Mouse (Mus musculus) adrenal gland, adult 2 months (tissue): Measurements from ENCODE around the gene Mms19. TPM values are rescaled to one million over a fixed set of nuclear protein-coding genes. Genes with fewer than 3 reads are reported as not detected.
"Not testable (repeated sequence)": the region's sequence is repeated elsewhere in the genome, so short reads cannot be mapped to it uniquely, and the experiment has no call there.

Source experiments
- DNase-seq: peaks from one replicate; pipeline ENCODE4 v3.0.0; 2021
- polyA plus RNA-seq: library from polyadenylated mRNA; depleted of rRNA; stranded (reverse); fragments of >200 nt; gene quantifications from 2 replicates; pipeline ENCODE4 v1.2.3, GENCODE M21; 2012
- total RNA-seq, 2 experiments: library from RNA; stranded (reverse); gene quantifications; 2 replicates each; pipeline ENCODE4 v1.2.3; 2021

Gene Mms19
- total and polyA plus RNA-seq, 3 experiments = 15.9 to 49.2 (median 22.0) TPM

GRCm38 (mm10) chr19:41933179-41934086 is 47.5 kb downstream of the Mms19 start, which contains the start of the genes Exosc1 and Zdhhc16:
Gene Exosc1, minus strand, starts transcription at chr19:41933423.
Gene Zdhhc16, plus strand, starts transcription at chr19:41933480.
- peak; percentile 99 for DNase-seq

- no peak for DNase-seq
Observed at GRCm38 (mm10) chr19:41932686-41933085, 48.3 kb downstream of the Mms19 start.

- no peak for DNase-seq
Observed at GRCm38 (mm10) chr19:41920412-41921067, 60.4 kb downstream of the Mms19 start.

GRCm38 (mm10) chr19:41919471-41919870 is 61.5 kb downstream of the Mms19 start:
- no peak for DNase-seq

GRCm38 (mm10) chr19:41916853-41917252 is 64.1 kb downstream of the Mms19 start:
- no peak for DNase-seq

GRCm38 (mm10) chr19:41915294-41915693 is 65.7 kb downstream of the Mms19 start:
- DNase-seq = no peak

- not testable (repeated sequence) for DNase-seq
Observed at GRCm38 (mm10) chr19:41914592-41914882, 66.4 kb downstream of the Mms19 start.

GRCm38 (mm10) chr19:41913774-41914591 is 67.0 kb downstream of the Mms19 start:
- peak; percentile 54 for DNase-seq

GRCm38 (mm10) chr19:41912121-41913080 is 68.6 kb downstream of the Mms19 start:
- DNase-seq = peak; percentile 87

GRCm38 (mm10) chr19:41911178-41912073 is 69.5 kb downstream of the Mms19 start, which contains the start of gene Pgam1:
Gene Pgam1, plus strand, starts transcription at chr19:41911923.
- DNase-seq = peak; percentile 98

GRCm38 (mm10) chr19:41910396-41910795 is 70.6 kb downstream of the Mms19 start:
- DNase-seq = no peak

GRCm38 (mm10) chr19:41908736-41909135 is 72.2 kb downstream of the Mms19 start:
- no peak for DNase-seq

GRCm38 (mm10) chr19:41907079-41907760 is 73.7 kb downstream of the Mms19 start:
- DNase-seq = no peak

GRCm38 (mm10) chr19:41906311-41907078 is 74.5 kb downstream of the Mms19 start:
- DNase-seq = no peak

GRCm38 (mm10) chr19:41905246-41905645 is 75.7 kb downstream of the Mms19 start:
- DNase-seq = no peak

- no peak for DNase-seq
Observed at GRCm38 (mm10) chr19:41902848-41903593, 77.9 kb downstream of the Mms19 start.

GRCm38 (mm10) chr19:41901696-41902095 is 79.3 kb downstream of the Mms19 start:
- peak; percentile 20 for DNase-seq
